Mouse (Mus musculus) midbrain, postnatal 0 days (tissue): ENCODE data around the gene Avil. TPM values are rescaled to one million over a fixed set of nuclear protein-coding genes. Genes with fewer than 3 reads are reported as not detected.

Experiments
- ATAC-seq: fragments of 200-750 bp; cut with Nextera tagmentation; 2 replicates; pipeline ENCODE4 v1.8.0; 2017; ENCODE audit warnings: moderate number of reproducible peaks, mild to moderate bottlenecking, moderate TSS enrichment, moderate library complexity; ENCODE audit not compliant: low FRiP score
- DNase-seq: peaks from one replicate; pipeline ENCODE4 v3.0.0-alpha.2; 2015; ENCODE audit warnings: low spot score
- H3K27ac ChIP-seq: fragments of 300-500 bp; sonication (generic); 2 replicates; pipeline ENCODE4 v1.5.1; 2014; ENCODE audit warnings: low read depth, mild to moderate bottlenecking, low read length, mixed read lengths
- H3K27me3 ChIP-seq: fragments of 300-500 bp; sonication (generic); 2 replicates; pipeline ENCODE4 v1.6.1; 2014; ENCODE audit warnings: low read length, control low read depth, mixed read lengths; ENCODE audit not compliant: insufficient read depth
- H3K36me3 ChIP-seq: fragments of 300-500 bp; sonication (generic); 2 replicates; pipeline ENCODE4 v1.6.1; 2014; ENCODE audit warnings: low read length, control low read depth, mixed read lengths; ENCODE audit not compliant: insufficient read depth
- H3K4me1 ChIP-seq: fragments of 300-500 bp; sonication (generic); 2 replicates; pipeline ENCODE4 v1.6.1; 2014; ENCODE audit warnings: mild to moderate bottlenecking, control low read depth, antibody characterized with exemption, low read length, mixed read lengths; ENCODE audit not compliant: insufficient read depth
- H3K4me2 ChIP-seq: fragments of 300-500 bp; sonication (generic); 2 replicates; pipeline ENCODE4 v1.6.1; 2014; ENCODE audit warnings: low read depth, mild to moderate bottlenecking, low read length, mixed read lengths; ENCODE audit not compliant: poor library complexity, severe bottlenecking
- H3K4me3 ChIP-seq: fragments of 300-500 bp; sonication (generic); 2 replicates; pipeline ENCODE4 v1.5.1; 2014; ENCODE audit warnings: low read depth, mild to moderate bottlenecking, low read length, moderate library complexity
- H3K9ac ChIP-seq: fragments of 300-500 bp; sonication (generic); replicated peaks from 2 replicates; pipeline ENCODE4 v1.6.1; 2014; ENCODE audit warnings: mild to moderate bottlenecking, low read length, moderate library complexity, mixed read lengths; ENCODE audit not compliant: poor library complexity, severe bottlenecking
- H3K9me3 ChIP-seq: fragments of 300-500 bp; sonication (generic); 2 replicates; pipeline ENCODE4 v1.6.1; 2016; ENCODE audit warnings: low read length, control low read depth
- CTCF ChIP-seq: IDR thresholded peaks from 2 replicates; pipeline ENCODE4 v1.5.1; 2016; ENCODE audit warnings: antibody characterized with exemption, mild to moderate bottlenecking
- WGBS: fragments of 180-500 bp; shearing (Covaris S2); extraction: QIAGEN DNeasy Blood & Tissue Kit; methylation state at CpG from one replicate; pipeline ENCODE4 v1.1.7; 2014; 5-methylcytosine and 5-hydroxymethylcytosine counted together
- polyA plus RNA-seq: library from polyadenylated mRNA; unstranded; fragments of >200 nt; fragmentation: Nextera tagmentation; extraction: Ambion mirVana; gene quantifications from 2 replicates; pipeline ENCODE4 v1.2.1, GENCODE M21; 2015
- total RNA-seq: library from RNA; depleted of rRNA; stranded (reverse); fragments of >200 nt; gene quantifications from 2 replicates; pipeline ENCODE4 v1.2.3, GENCODE M21; 2014

Avil gene
- total and polyA plus RNA-seq, 2 experiments from 2014 or later = 1.3 to 2.0 TPM

GRCm38 (mm10) chr10:127055406-127055805 is 54.9 kb downstream of the Avil start:
- 0 out of 2 replicates have a peak, but pooled peaks cover 4% of the 10 kb centered on the region for H3K4me1 ChIP-seq
- no peak for TF ChIP-seq CTCF
- H3K4me3 ChIP-seq = no peak overlapping the region
- H3K9ac ChIP-seq = no peak overlapping the region
- no peaks in the 10 kb centered on the region for H3K9me3 ChIP-seq
- peaks cover 40% of the 10 kb centered on the region for H3K36me3 ChIP-seq
- ATAC-seq = no peak
- peaks cover 5% of the 10 kb centered on the region; the same call in 1 of the 2 replicates for H3K27me3 ChIP-seq
- no peak overlapping the region for H3K27ac ChIP-seq
- DNase-seq = no peak
- WGBS = 89% methylated on average over 8 of the region's 8 CpGs
- H3K4me2 ChIP-seq = no peak overlapping the region

- 90% methylated on average over 20 of the region's 20 CpGs for WGBS
- Histone ChIP-seq H3K27ac (no peak overlapping the region), H3K4me1 (0 out of 2 replicates have a peak, but pooled peaks cover 4% of the 10 kb centered on the region), H3K4me3 (no peak overlapping the region), H3K36me3 (peaks cover 40% of the 10 kb centered on the region), H3K27me3 (no peaks in the 10 kb centered on the region), H3K9ac (no peak overlapping the region), H3K9me3 (no peaks in the 10 kb centered on the region), H3K4me2 (no peak overlapping the region)
- ATAC-seq (no peak), DNase-seq (no peak)
- no peak for TF ChIP-seq CTCF
Observed at GRCm38 (mm10) chr10:127056490-127056889, 56.0 kb downstream of the Avil start.

GRCm38 (mm10) chr10:127058161-127058560 is 57.7 kb downstream of the Avil start:
- 0% methylated on average over 9 of the region's 9 CpGs for WGBS
- Histone ChIP-seq H3K4me2 (peak overlapping the region; percentile 87), H3K36me3 (peaks cover 40% of the 10 kb centered on the region), H3K27ac (no peak overlapping the region), H3K9ac (peak overlapping the region; percentile 96; the same call in 1 of the 2 replicates), H3K4me1 (0 out of 2 replicates have a peak, but pooled peaks cover 4% of the 10 kb centered on the region), H3K9me3 (no peaks in the 10 kb centered on the region), H3K27me3 (no peaks in the 10 kb centered on the region), H3K4me3 (peak overlapping the region; percentile 86)
- TF ChIP-seq CTCF = peak; percentile 86
- ATAC-seq (peak; percentile 18; the same call in 1 of the 2 replicates), DNase-seq (peak; percentile 76)

GRCm38 (mm10) chr10:127058708-127059107 is 58.2 kb downstream of the Avil start:
- 1% methylated on average over 8 of the region's 8 CpGs for WGBS
- Histone ChIP-seq H3K27ac (peak overlapping the region; percentile 92), H3K4me1 (0 out of 2 replicates have a peak, but pooled peaks cover 4% of the 10 kb centered on the region), H3K4me2 (peak overlapping the region; percentile 87), H3K36me3 (peaks cover 38% of the 10 kb centered on the region), H3K9me3 (no peaks in the 10 kb centered on the region), H3K9ac (peak overlapping the region; percentile 96; the same call in 1 of the 2 replicates), H3K4me3 (peak overlapping the region; percentile 86), H3K27me3 (no peaks in the 10 kb centered on the region)
- TF ChIP-seq CTCF = no peak
- no peak for DNase-seq
- ATAC-seq = no peak

GRCm38 (mm10) chr10:127059174-127059967 is 58.9 kb downstream of the Avil start:
- peak overlapping the region; percentile 96 for H3K9ac ChIP-seq
- peaks cover 31% of the 10 kb centered on the region for H3K36me3 ChIP-seq
- H3K4me3 ChIP-seq = peak overlapping the region; percentile 86
- H3K27me3 ChIP-seq = no peaks in the 10 kb centered on the region
- ATAC-seq (no peak), DNase-seq (peak; percentile 49)
- peak overlapping the region; percentile 87 for H3K4me2 ChIP-seq
- TF ChIP-seq CTCF = no peak
- 0 out of 2 replicates have a peak, but pooled peaks cover 4% of the 10 kb centered on the region for H3K4me1 ChIP-seq
- peak overlapping the region; percentile 92 for H3K27ac ChIP-seq
- WGBS = under 1% methylated on average over 50 of the region's 92 CpGs
- H3K9me3 ChIP-seq = no peaks in the 10 kb centered on the region
